Mouse (Mus musculus): ENCODE results near the gene Mybl2. TPM values are rescaled to one million over a fixed set of nuclear protein-coding genes. Genes with fewer than 3 reads are reported as not detected.

Gene Mybl2
- polyA plus RNA-seq, 1 experiment = 23.5 TPM

DNA sequence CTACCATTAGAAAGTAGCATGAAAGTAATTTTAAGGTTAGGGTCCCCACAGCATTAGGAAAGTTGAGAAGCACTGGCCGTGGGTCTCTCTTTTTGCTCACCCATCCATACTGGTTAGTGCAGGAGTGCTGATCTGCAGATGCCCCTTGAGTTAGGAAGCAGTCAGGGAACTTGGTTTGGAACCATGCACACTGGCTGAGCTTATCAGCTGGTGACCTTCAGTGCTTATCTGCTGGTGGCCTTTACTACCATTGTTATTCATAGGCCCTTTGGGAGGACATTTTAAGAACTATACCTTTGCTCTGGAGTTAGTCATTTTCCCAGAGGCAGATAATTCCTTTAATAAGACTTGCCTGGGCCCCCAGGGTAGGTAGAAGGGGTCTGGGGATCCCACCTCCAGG lies 12.7 kb downstream of the Mybl2 start:
- TF ChIP-seq FLI1 (IDR thresholded peaks at IDR 0.05; ENCODE audit: low read length) = no peak
- no peak for TF ChIP-seq GATA1 (IDR thresholded peaks at IDR 0.05; ENCODE audit: borderline replicate concordance, low read length)
- no peaks in the 10 kb centered on the region for H3K27me3 ChIP-seq (replicated peaks)
- no peak overlapping the region for H3K4me3 ChIP-seq (replicated peaks)
- H3K4me1 ChIP-seq = peaks cover 45% of the 10 kb centered on the region
- peaks cover 91% of the 10 kb centered on the region for H3K36me3 ChIP-seq (replicated peaks; ENCODE audit: low read length)
- H3K9me3 ChIP-seq = no peaks in the 10 kb centered on the region

DNA sequence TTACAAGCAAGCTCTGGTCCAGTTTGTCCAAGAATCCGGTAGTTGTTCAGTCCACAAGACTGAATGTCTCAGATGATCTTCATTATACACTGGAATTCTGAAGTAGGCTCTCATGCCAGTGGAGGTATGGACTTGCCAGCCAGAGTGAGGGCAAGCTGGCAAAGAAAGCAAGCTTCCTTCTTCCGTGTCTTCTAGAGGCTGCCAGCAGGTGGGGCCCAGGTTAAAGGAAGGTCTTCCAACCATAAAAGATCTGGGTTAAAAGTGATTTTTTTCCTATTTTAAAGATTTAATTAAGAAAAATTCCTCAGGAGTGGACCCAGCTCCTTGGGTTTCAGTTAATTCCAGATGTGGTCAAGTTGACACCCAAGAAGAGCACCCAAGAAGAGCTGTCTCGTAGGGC lies 15.7 kb downstream of the Mybl2 start:
- peaks cover 26% of the 10 kb centered on the region for H3K4me1 ChIP-seq
- no peak for TF ChIP-seq GATA1 (IDR thresholded peaks at IDR 0.05; ENCODE audit: borderline replicate concordance, low read length)
- no peak for TF ChIP-seq FLI1 (IDR thresholded peaks at IDR 0.05; ENCODE audit: low read length)
- H3K36me3 ChIP-seq (replicated peaks; ENCODE audit: low read length) = peaks cover 90% of the 10 kb centered on the region
- H3K27me3 ChIP-seq (replicated peaks) = no peaks in the 10 kb centered on the region
- H3K9me3 ChIP-seq = no peaks in the 10 kb centered on the region
- no peak overlapping the region for H3K4me3 ChIP-seq (replicated peaks)

DNA sequence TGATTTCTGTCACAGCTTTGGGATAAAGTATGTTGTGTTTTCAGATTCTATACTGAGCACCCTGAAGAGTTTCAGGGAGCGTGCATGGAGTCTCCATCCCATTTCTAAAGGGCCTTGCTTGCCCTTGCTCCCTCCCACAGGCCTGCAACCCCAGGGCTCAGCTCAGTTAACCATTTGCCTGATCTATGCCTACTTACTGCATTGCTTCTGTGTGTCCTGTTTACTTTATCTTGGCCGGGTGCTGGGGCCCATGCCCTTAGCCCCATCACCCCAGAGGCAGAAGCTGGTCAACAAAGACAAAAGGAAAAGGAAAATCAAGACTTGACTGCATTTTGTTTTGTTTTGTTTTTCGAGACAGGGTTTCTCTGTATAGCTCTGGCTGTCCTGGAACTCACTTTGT lies 17.1 kb downstream of the Mybl2 start:
- H3K36me3 ChIP-seq (replicated peaks; ENCODE audit: low read length) = peaks cover 90% of the 10 kb centered on the region
- peaks cover 23% of the 10 kb centered on the region for H3K4me1 ChIP-seq

DNA sequence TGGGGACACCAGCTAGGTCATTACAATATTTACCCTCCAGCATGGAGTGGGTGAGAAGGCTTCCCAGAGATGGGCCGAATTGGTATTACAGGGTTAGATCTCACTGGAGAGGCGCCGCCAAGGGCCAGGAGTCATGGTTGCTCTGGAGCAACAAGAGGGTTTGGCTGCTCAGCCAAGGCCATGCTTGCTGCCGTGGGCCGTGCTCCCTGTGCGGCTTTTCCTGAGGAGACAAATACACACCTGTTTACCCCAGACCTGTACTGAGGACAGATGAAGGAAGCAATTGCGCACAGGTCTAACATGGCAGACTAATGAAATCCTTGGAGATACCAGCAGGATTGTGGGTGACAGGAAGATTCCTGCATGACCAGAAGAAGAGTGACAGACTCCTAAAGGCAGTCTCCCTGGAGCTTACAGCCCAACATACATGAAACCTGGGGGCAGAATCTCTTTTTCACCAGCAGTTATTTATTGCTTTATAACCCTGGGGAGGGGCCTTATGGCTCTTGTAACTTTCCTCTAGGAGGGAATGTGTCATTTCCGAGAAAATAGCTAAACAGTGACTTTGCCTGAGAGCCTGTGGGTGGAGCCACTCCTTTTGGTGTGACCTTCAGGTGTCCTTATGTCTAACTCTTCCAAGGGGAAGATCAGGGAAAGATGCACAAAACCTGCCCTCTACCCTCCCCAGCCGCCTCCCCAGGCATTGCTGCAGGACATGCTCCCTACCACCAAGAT lies 18.7 kb downstream of the Mybl2 start:
- Histone ChIP-seq H3K4me1 (peaks cover 24% of the 10 kb centered on the region), H3K4me3 (replicated peaks) (no peak overlapping the region), H3K36me3 (replicated peaks; ENCODE audit: low read length) (peaks cover 92% of the 10 kb centered on the region), H3K9me3 (no peaks in the 10 kb centered on the region), H3K27me3 (replicated peaks) (no peaks in the 10 kb centered on the region)
- TF ChIP-seq GATA1 (IDR thresholded peaks at IDR 0.05; ENCODE audit: borderline replicate concordance, low read length) = no peak
- no peak for TF ChIP-seq FLI1 (IDR thresholded peaks at IDR 0.05; ENCODE audit: low read length)

More for the DNA sequence above, 17.1 kb downstream of the Mybl2 start:
- H3K9me3 ChIP-seq = no peaks in the 10 kb centered on the region
- no peak overlapping the region for H3K4me3 ChIP-seq (replicated peaks)
- TF ChIP-seq GATA1 (IDR thresholded peaks at IDR 0.05; ENCODE audit: borderline replicate concordance, low read length) (no peak), FLI1 (IDR thresholded peaks at IDR 0.05; ENCODE audit: low read length) (no peak)
- no peaks in the 10 kb centered on the region for H3K27me3 ChIP-seq (replicated peaks)

DNA sequence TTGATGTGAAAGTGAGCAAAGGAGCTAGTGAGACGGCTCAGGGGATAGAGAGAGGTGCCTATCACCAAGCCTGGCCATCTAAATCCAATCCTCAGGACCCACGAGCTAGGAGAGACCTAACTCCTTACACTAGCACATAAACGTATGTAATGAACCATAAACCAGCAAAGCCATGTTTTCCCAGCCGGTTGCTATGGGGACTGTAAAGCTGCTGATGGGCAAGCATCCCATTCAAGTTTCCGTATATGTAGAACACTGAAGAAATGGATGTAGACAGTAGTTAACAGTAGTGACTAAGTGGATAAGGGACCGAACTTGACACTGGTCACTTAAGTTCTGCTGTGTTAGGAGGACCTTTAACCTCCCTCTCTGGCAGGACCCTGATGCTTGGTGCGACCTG lies 19.5 kb downstream of the Mybl2 start:
- Histone ChIP-seq H3K27me3 (replicated peaks) (no peaks in the 10 kb centered on the region), H3K4me1 (peaks cover 21% of the 10 kb centered on the region), H3K4me3 (replicated peaks) (no peak overlapping the region), H3K9me3 (no peaks in the 10 kb centered on the region), H3K36me3 (replicated peaks; ENCODE audit: low read length) (peaks cover 89% of the 10 kb centered on the region)
- no peak for TF ChIP-seq FLI1 (IDR thresholded peaks at IDR 0.05; ENCODE audit: low read length)
- TF ChIP-seq GATA1 (IDR thresholded peaks at IDR 0.05; ENCODE audit: borderline replicate concordance, low read length) = no peak

DNA sequence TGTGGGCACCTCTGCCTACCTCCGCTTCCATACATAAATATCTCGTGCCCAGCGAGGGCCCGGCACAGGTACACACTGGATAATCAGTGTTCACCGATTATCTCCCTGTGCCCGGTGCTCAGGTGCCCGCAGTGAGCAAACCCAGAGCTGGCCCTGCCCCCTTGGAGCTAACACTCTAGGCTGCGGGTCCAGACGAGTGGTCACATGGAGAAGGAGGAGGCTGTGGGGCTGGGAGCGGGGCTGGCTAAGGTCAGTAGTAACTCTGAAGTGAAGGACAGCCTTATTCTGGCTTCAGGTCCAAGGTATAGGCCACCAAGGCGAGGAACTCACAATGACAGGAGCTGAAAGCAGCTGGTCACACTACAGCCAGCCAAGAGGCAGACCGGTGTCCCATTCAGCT lies 20.3 kb downstream of the Mybl2 start:
- H3K9me3 ChIP-seq = no peaks in the 10 kb centered on the region
- H3K4me3 ChIP-seq (replicated peaks) = no peak overlapping the region
- peaks cover 1% of the 10 kb centered on the region for H3K27me3 ChIP-seq (replicated peaks)
- H3K36me3 ChIP-seq (replicated peaks; ENCODE audit: low read length) = peaks cover 92% of the 10 kb centered on the region
- peaks cover 21% of the 10 kb centered on the region for H3K4me1 ChIP-seq
- TF ChIP-seq GATA1 (IDR thresholded peaks at IDR 0.05; ENCODE audit: borderline replicate concordance, low read length) (no peak), FLI1 (IDR thresholded peaks at IDR 0.05; ENCODE audit: low read length) (no peak)

DNA sequence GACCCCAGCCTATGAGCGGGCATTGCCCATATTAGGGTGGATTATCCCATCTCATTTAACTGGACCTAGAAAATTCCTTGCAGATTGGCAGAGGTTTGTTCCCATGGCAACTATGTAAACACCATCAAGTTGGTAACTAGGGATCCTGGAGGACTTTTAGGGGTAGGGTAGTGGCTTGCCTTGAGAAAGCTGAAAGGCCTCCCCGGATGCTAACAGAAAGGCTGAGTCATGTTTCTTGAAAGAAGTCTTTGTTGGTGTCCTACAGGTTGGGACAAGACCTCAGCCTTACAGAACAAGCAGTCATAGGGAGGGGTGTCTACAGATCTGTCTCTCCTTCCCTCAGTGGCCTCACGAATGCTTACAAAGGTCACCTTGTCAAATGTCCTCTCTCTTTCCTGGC lies 20.7 kb downstream of the Mybl2 start:
- H3K4me3 ChIP-seq (replicated peaks) = no peak overlapping the region
- no peaks in the 10 kb centered on the region for H3K9me3 ChIP-seq
- H3K27me3 ChIP-seq (replicated peaks) = peaks cover 2% of the 10 kb centered on the region
- TF ChIP-seq FLI1 (IDR thresholded peaks at IDR 0.05; ENCODE audit: low read length) (no peak), GATA1 (IDR thresholded peaks at IDR 0.05; ENCODE audit: borderline replicate concordance, low read length) (no peak)
- peaks cover 21% of the 10 kb centered on the region for H3K4me1 ChIP-seq
- H3K36me3 ChIP-seq (replicated peaks; ENCODE audit: low read length) = peaks cover 91% of the 10 kb centered on the region

DNA sequence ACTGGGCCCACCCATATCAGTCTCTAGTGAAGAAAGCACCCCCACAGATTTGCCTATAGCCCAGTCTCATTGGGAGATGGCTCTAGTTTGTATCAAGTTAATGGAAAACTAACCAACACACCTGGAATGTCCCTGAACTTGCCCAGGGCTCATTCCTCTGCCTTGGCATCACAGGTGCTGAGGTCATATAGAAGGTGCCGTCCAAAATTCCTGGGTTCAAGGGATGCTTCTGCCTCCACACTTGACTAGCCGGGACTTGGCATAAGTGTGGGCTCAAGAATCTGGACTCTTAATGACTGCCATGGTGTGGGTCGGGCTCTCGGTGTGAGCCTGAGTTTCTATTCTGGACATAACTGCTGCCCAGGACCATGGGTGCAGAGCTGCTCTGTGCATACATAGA lies 24.6 kb downstream of the Mybl2 start:
- H3K9me3 ChIP-seq = peaks cover 5% of the 10 kb centered on the region; the same call in 1 of the 2 replicates
- TF ChIP-seq GATA1 (IDR thresholded peaks at IDR 0.05; ENCODE audit: borderline replicate concordance, low read length) = no peak
- TF ChIP-seq FLI1 (IDR thresholded peaks at IDR 0.05; ENCODE audit: low read length) = no peak
- peaks cover 52% of the 10 kb centered on the region for H3K4me1 ChIP-seq
- no peak overlapping the region for H3K4me3 ChIP-seq (replicated peaks)
- peaks cover 81% of the 10 kb centered on the region for H3K36me3 ChIP-seq (replicated peaks; ENCODE audit: low read length)
- H3K27me3 ChIP-seq (replicated peaks) = peaks cover 2% of the 10 kb centered on the region

DNA sequence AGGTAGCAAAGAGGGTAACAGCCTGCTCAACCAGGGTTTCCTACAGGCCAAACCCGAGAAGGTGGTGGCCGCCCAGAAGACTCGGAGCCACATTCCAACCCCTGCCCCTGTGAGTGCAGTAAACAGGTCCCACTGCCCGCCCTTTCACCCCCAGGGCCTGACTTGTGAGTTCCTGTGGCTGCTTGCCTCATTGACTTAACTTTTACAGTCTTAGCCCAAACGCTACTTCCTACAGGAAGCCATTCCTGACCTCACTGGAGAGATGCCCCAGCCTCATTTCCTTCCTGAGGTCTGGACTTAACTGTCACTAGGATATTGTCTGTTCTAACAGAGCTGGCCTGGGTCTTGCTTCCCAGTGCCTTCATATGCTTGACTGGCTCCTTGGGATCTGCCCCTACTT lies 28.1 kb downstream of the Mybl2 start:
- Histone ChIP-seq H3K4me1 (peaks cover 59% of the 10 kb centered on the region), H3K36me3 (replicated peaks; ENCODE audit: low read length) (peaks cover 59% of the 10 kb centered on the region), H3K4me3 (replicated peaks) (peak overlapping the region; percentile 50), H3K9me3 (peaks cover 5% of the 10 kb centered on the region; the same call in 1 of the 2 replicates), H3K27me3 (replicated peaks) (peaks cover 2% of the 10 kb centered on the region)
- TF ChIP-seq FLI1 (IDR thresholded peaks at IDR 0.05; ENCODE audit: low read length) (no peak), GATA1 (IDR thresholded peaks at IDR 0.05; ENCODE audit: borderline replicate concordance, low read length) (no peak)

DNA sequence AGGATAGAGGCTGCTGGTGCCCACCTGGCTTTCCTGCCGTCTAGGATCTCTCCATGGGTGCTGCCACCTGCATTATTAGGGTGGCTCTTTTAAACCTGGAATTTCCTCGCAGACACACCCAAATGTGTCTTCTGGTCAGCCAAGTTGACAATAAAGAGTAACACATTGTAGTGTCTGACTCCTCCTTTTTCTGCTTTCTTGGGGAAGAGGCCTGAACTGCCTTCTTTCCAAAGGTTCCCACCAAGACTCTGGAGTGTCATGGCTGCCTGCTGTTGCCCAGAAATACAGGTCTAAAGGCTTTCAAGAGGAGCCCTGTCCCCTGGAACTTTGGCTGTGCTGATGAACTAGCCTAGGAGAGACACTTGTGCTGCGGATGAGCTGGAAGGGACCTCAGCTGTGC lies 30.0 kb downstream of the Mybl2 start:
- no peak overlapping the region for H3K4me3 ChIP-seq (replicated peaks)
- H3K9me3 ChIP-seq = peaks cover 5% of the 10 kb centered on the region; the same call in 1 of the 2 replicates
- peaks cover 64% of the 10 kb centered on the region for H3K4me1 ChIP-seq
- H3K27me3 ChIP-seq (replicated peaks) = peaks cover 2% of the 10 kb centered on the region
- H3K36me3 ChIP-seq (replicated peaks; ENCODE audit: low read length) = peaks cover 43% of the 10 kb centered on the region
- no peak for TF ChIP-seq FLI1 (IDR thresholded peaks at IDR 0.05; ENCODE audit: low read length)
- no peak for TF ChIP-seq GATA1 (IDR thresholded peaks at IDR 0.05; ENCODE audit: borderline replicate concordance, low read length)
